Mouse (Mus musculus): ENCODE data around the gene Mink1. TPM values are rescaled to one million over a fixed set of nuclear protein-coding genes. Genes with fewer than 3 reads are reported as not detected.
"Not testable (repeated sequence)": the region's sequence is repeated elsewhere in the genome, so short reads cannot be mapped to it uniquely, and the experiment has no call there.

Mink1 gene
- total RNA-seq (2015) (14.4 and 18.0 TPM in 2 replicates), total RNA-seq (2017) (12.5 and 16.5 TPM in 2 replicates)

- ATAC-seq (replicated peaks; ENCODE audit: poor library complexity) = peak; percentile 63
These were observed at the start of gene Mink1 for GRCm38 (mm10) chr11:70562287-70562994. TSS of gene Mink1 (plus strand) at chr11:70562881.

- ATAC-seq (replicated peaks; ENCODE audit: poor library complexity) = no peak
These were observed 49.2 kb upstream of the Mink1 start for GRCm38 (mm10) chr11:70513520-70513919.

GRCm38 (mm10) chr11:70514288-70514687 lies 48.4 kb upstream of the Mink1 start, which contains the start of gene Vmo1:
TSS of gene Vmo1 (minus strand) at chr11:70514616.
- no peak for ATAC-seq (replicated peaks; ENCODE audit: poor library complexity)

GRCm38 (mm10) chr11:70516352-70516751 lies 46.3 kb upstream of the Mink1 start:
- ATAC-seq (replicated peaks; ENCODE audit: poor library complexity) = peak; percentile 69

GRCm38 (mm10) chr11:70518436-70518835 lies 44.2 kb upstream of the Mink1 start:
- peak; percentile 46; the same call in 1 of the 2 replicates for ATAC-seq (replicated peaks; ENCODE audit: poor library complexity)

- no peak for ATAC-seq (replicated peaks; ENCODE audit: poor library complexity)
These were observed 43.8 kb upstream of the Mink1 start, which contains the start of gene Gltpd2 for GRCm38 (mm10) chr11:70518923-70519322. TSS of gene Gltpd2 (plus strand) at chr11:70519196.

- ATAC-seq (replicated peaks; ENCODE audit: poor library complexity) = no peak
These were observed 42.4 kb upstream of the Mink1 start for GRCm38 (mm10) chr11:70520178-70520769.

GRCm38 (mm10) chr11:70523306-70523989 lies 39.2 kb upstream of the Mink1 start:
- not testable (repeated sequence) for ATAC-seq (replicated peaks; ENCODE audit: poor library complexity)

GRCm38 (mm10) chr11:70524782-70525181 lies 37.9 kb upstream of the Mink1 start:
- peak; percentile 19 for ATAC-seq (replicated peaks; ENCODE audit: poor library complexity)

- peak; percentile 100 for ATAC-seq (replicated peaks; ENCODE audit: poor library complexity)
These were observed 37.5 kb upstream of the Mink1 start, which contains the start of gene Psmb6 for GRCm38 (mm10) chr11:70525184-70525678. TSS of gene Psmb6 (plus strand) at chr11:70525367.

GRCm38 (mm10) chr11:70525726-70526125 lies 37.0 kb upstream of the Mink1 start:
- ATAC-seq (replicated peaks; ENCODE audit: poor library complexity) = peak; percentile 29; the same call in 1 of the 2 replicates

- no peak for ATAC-seq (replicated peaks; ENCODE audit: poor library complexity)
These were observed 36.5 kb upstream of the Mink1 start for GRCm38 (mm10) chr11:70526211-70526610.

- ATAC-seq (replicated peaks; ENCODE audit: poor library complexity) = no peak
These were observed 34.1 kb upstream of the Mink1 start for GRCm38 (mm10) chr11:70528610-70529009.

- not testable (repeated sequence) for ATAC-seq (replicated peaks; ENCODE audit: poor library complexity)
These were observed 31.6 kb upstream of the Mink1 start for GRCm38 (mm10) chr11:70531065-70531464.

GRCm38 (mm10) chr11:70532839-70533238 lies 29.8 kb upstream of the Mink1 start, which contains the start of gene Gm40193:
TSS of gene Gm40193 (minus strand) at chr11:70532939.
- ATAC-seq (replicated peaks; ENCODE audit: poor library complexity) = no peak

GRCm38 (mm10) chr11:70539423-70539822 lies 23.3 kb upstream of the Mink1 start:
- ATAC-seq (replicated peaks; ENCODE audit: poor library complexity) = no peak

- peak; percentile 94 for ATAC-seq (replicated peaks; ENCODE audit: poor library complexity)
These were observed 22.6 kb upstream of the Mink1 start, which contains the start of gene Pld2 for GRCm38 (mm10) chr11:70539877-70540587. TSS of gene Pld2 (plus strand) at chr11:70540064.

GRCm38 (mm10) chr11:70540928-70541327 lies 21.8 kb upstream of the Mink1 start:
- ATAC-seq (replicated peaks; ENCODE audit: poor library complexity) = no peak

- no peak for ATAC-seq (replicated peaks; ENCODE audit: poor library complexity)
These were observed 21.3 kb upstream of the Mink1 start for GRCm38 (mm10) chr11:70541415-70541814.

- no peak for ATAC-seq (replicated peaks; ENCODE audit: poor library complexity)
These were observed 18.2 kb upstream of the Mink1 start for GRCm38 (mm10) chr11:70544496-70544895.
